Mouse (Mus musculus) forebrain, embryonic 11.5 days (tissue): ENCODE measurements at regions not wholly inside any gene's neighbourhood (a gene's known extent, or its start where the extent isn't known, plus 50 kb on each side); places are given as distances from the start of the nearest gene placed in this dataset.

ENCODE experiments used
- ATAC-seq: fragments of 200-750 bp; cut with Nextera tagmentation; replicated peaks from 2 replicates; pipeline ENCODE4 v1.8.0; 2017; ENCODE audit warnings: moderate TSS enrichment; ENCODE audit not compliant: low FRiP score
- DNase-seq: peaks from one replicate; pipeline ENCODE4 v3.0.0-alpha.2; 2017; ENCODE audit warnings: low spot score
- H3K27ac ChIP-seq: fragments of 300-500 bp; sonication (generic); 2 replicates; pipeline ENCODE4 v1.5.1; 2014; ENCODE audit warnings: low read depth, low read length
- H3K27me3 ChIP-seq: fragments of 300-500 bp; sonication (generic); 2 replicates; pipeline ENCODE4 v1.6.1; 2014; ENCODE audit warnings: mild to moderate bottlenecking, low read length, mixed read lengths; ENCODE audit not compliant: control insufficient read depth, insufficient read depth
- H3K36me3 ChIP-seq: fragments of 300-500 bp; sonication (generic); 2 replicates; pipeline ENCODE4 v1.6.1; 2014; ENCODE audit warnings: mild to moderate bottlenecking, low read length, moderate library complexity, mixed read lengths; ENCODE audit not compliant: control insufficient read depth, insufficient read depth
- H3K4me1 ChIP-seq: fragments of 300-500 bp; sonication (generic); replicated peaks from 2 replicates; pipeline ENCODE4 v1.6.1; 2014; ENCODE audit warnings: low read length, mixed read lengths; ENCODE audit not compliant: control insufficient read depth, insufficient read depth
- H3K4me2 ChIP-seq: fragments of 300-500 bp; sonication (generic); 2 replicates; pipeline ENCODE4 v1.6.1; 2014; ENCODE audit warnings: low read depth, mild to moderate bottlenecking, low read length, moderate library complexity, mixed read lengths; ENCODE audit not compliant: severe bottlenecking
- H3K4me3 ChIP-seq: fragments of 300-500 bp; sonication (generic); 2 replicates; pipeline ENCODE4 v1.5.1; 2014; ENCODE audit warnings: low read depth, low read length
- H3K9ac ChIP-seq: fragments of 300-500 bp; sonication (generic); 2 replicates; pipeline ENCODE4 v1.6.1; 2014; ENCODE audit warnings: low read length
- H3K9me3 ChIP-seq: fragments of 300-500 bp; sonication (generic); 2 replicates; pipeline ENCODE4 v1.6.1; 2016; ENCODE audit warnings: low read length, mixed read lengths; ENCODE audit not compliant: control insufficient read depth
- WGBS: fragments of 180-500 bp; shearing (Covaris S2); extraction: QIAGEN DNeasy Blood & Tissue Kit; methylation state at CpG from one replicate; pipeline ENCODE4 v1.1.7; 2014; 5-methylcytosine and 5-hydroxymethylcytosine counted together

- ATAC-seq (no peak), DNase-seq (no peak)
- Histone ChIP-seq H3K27ac (no peak overlapping the region), H3K4me3 (no peak overlapping the region), H3K9me3 (no peaks in the 10 kb centered on the region), H3K4me2 (no peak overlapping the region), H3K4me1 (no peaks in the 10 kb centered on the region; the same call in 1 of the 2 replicates), H3K9ac (no peak overlapping the region), H3K36me3 (no peaks in the 10 kb centered on the region), H3K27me3 (no peaks in the 10 kb centered on the region)
- 88% methylated on average over 5 of the region's 5 CpGs for WGBS
Measured at GRCm38 (mm10) chr14:24803001-24803655, 316.2 kb downstream of the Rps24 start.

GRCm38 (mm10) chr14:24807061-24807460 lies 320.1 kb downstream of the Rps24 start:
- Histone ChIP-seq H3K4me2 (no peak overlapping the region), H3K9ac (no peak overlapping the region), H3K27ac (no peak overlapping the region), H3K4me1 (no peaks in the 10 kb centered on the region; the same call in 1 of the 2 replicates), H3K36me3 (no peaks in the 10 kb centered on the region), H3K9me3 (no peaks in the 10 kb centered on the region), H3K4me3 (no peak overlapping the region), H3K27me3 (no peaks in the 10 kb centered on the region)
- WGBS, result 35% methylated on average over 7 of the region's 7 CpGs
- ATAC-seq (no peak), DNase-seq (no peak)

GRCm38 (mm10) chr14:24822876-24823567 lies 336.1 kb downstream of the Rps24 start:
- no peak for ATAC-seq
- H3K36me3 ChIP-seq, result no peaks in the 10 kb centered on the region
- H3K4me1 ChIP-seq, result peaks cover 29% of the 10 kb centered on the region
- WGBS, result 89% methylated on average over 13 of the region's 13 CpGs
- no peak overlapping the region for H3K4me2 ChIP-seq
- H3K27ac ChIP-seq, result no peak overlapping the region
- H3K4me3 ChIP-seq, result no peak overlapping the region
- DNase-seq, result no peak
- no peaks in the 10 kb centered on the region for H3K27me3 ChIP-seq
- no peaks in the 10 kb centered on the region for H3K9me3 ChIP-seq
- H3K9ac ChIP-seq, result no peak overlapping the region

GRCm38 (mm10) chr14:24824351-24824750 lies 337.4 kb downstream of the Rps24 start:
- WGBS, result 61% methylated on average over 2 of the region's 2 CpGs
- no peaks in the 10 kb centered on the region for H3K27me3 ChIP-seq
- H3K4me1 ChIP-seq, result peaks cover 35% of the 10 kb centered on the region
- no peak overlapping the region for H3K27ac ChIP-seq
- DNase-seq (no peak), ATAC-seq (no peak)
- no peak overlapping the region for H3K9ac ChIP-seq
- H3K36me3 ChIP-seq, result no peaks in the 10 kb centered on the region
- H3K4me3 ChIP-seq, result no peak overlapping the region
- no peaks in the 10 kb centered on the region for H3K9me3 ChIP-seq
- H3K4me2 ChIP-seq, result no peak overlapping the region

- no peak overlapping the region for H3K4me3 ChIP-seq
- H3K9me3 ChIP-seq, result no peaks in the 10 kb centered on the region
- 34% methylated on average over 11 of the region's 11 CpGs for WGBS
- H3K4me1 ChIP-seq, result peaks cover 32% of the 10 kb centered on the region
- peak overlapping the region; percentile 17; the same call in 1 of the 2 replicates for H3K9ac ChIP-seq
- peak overlapping the region; percentile 27; the same call in 1 of the 2 replicates for H3K4me2 ChIP-seq
- no peaks in the 10 kb centered on the region for H3K36me3 ChIP-seq
- DNase-seq (peak; percentile 72), ATAC-seq (peak; percentile 55)
- peak overlapping the region; percentile 91 for H3K27ac ChIP-seq
- H3K27me3 ChIP-seq, result no peaks in the 10 kb centered on the region
Measured at GRCm38 (mm10) chr14:24825722-24826386, 338.9 kb downstream of the Rps24 start.

- Histone ChIP-seq H3K36me3 (no peaks in the 10 kb centered on the region), H3K4me3 (no peak overlapping the region), H3K4me2 (peak overlapping the region; percentile 27; the same call in 1 of the 2 replicates), H3K4me1 (peaks cover 32% of the 10 kb centered on the region), H3K9me3 (no peaks in the 10 kb centered on the region), H3K27me3 (no peaks in the 10 kb centered on the region), H3K27ac (peak overlapping the region; percentile 91), H3K9ac (peak overlapping the region; percentile 17; the same call in 1 of the 2 replicates)
- ATAC-seq (peak; percentile 62), DNase-seq (peak; percentile 76)
- 16% methylated on average over 13 of the region's 13 CpGs for WGBS
Measured at GRCm38 (mm10) chr14:24826471-24827337, 339.8 kb downstream of the Rps24 start.

GRCm38 (mm10) chr14:24827381-24828031 lies 340.6 kb downstream of the Rps24 start:
- Histone ChIP-seq H3K27me3 (no peaks in the 10 kb centered on the region), H3K27ac (peak overlapping the region; percentile 91), H3K4me3 (no peak overlapping the region), H3K4me2 (peak overlapping the region; percentile 1; the same call in 1 of the 2 replicates), H3K9me3 (no peaks in the 10 kb centered on the region), H3K36me3 (no peaks in the 10 kb centered on the region), H3K4me1 (peaks cover 32% of the 10 kb centered on the region), H3K9ac (peak overlapping the region; percentile 44)
- ATAC-seq (peak; percentile 77), DNase-seq (peak; percentile 75)
- 8% methylated on average over 8 of the region's 8 CpGs for WGBS

- no peak overlapping the region for H3K4me2 ChIP-seq
- WGBS, result 64% methylated on average over 6 of the region's 6 CpGs
- H3K27me3 ChIP-seq, result no peaks in the 10 kb centered on the region
- peaks cover 32% of the 10 kb centered on the region for H3K4me1 ChIP-seq
- no peak overlapping the region for H3K27ac ChIP-seq
- H3K9ac ChIP-seq, result no peak overlapping the region
- no peaks in the 10 kb centered on the region for H3K9me3 ChIP-seq
- DNase-seq, result no peak
- no peaks in the 10 kb centered on the region for H3K36me3 ChIP-seq
- ATAC-seq, result no peak
- no peak overlapping the region for H3K4me3 ChIP-seq
Measured at GRCm38 (mm10) chr14:24829001-24829400, 342.1 kb downstream of the Rps24 start.
